Mouse (Mus musculus) heart, adult 8-10 months (tissue): ENCODE measurements around the gene Wipf2. TPM values are rescaled to one million over a fixed set of nuclear protein-coding genes. Genes with fewer than 3 reads are reported as not detected.

ENCODE experiments used
- DNase-seq: peaks from one replicate; pipeline ENCODE4 v3.0.0; 2022; ENCODE audit warnings: low spot score
- total RNA-seq, 4 experiments: library from RNA; stranded (reverse); gene quantifications; 2 replicates each; pipeline ENCODE4 v1.2.4; 2022

Gene Wipf2
- total RNA-seq, 4 experiments from 2014 or later: 9.4 to 12.6 (median 11.5) TPM

DNA sequence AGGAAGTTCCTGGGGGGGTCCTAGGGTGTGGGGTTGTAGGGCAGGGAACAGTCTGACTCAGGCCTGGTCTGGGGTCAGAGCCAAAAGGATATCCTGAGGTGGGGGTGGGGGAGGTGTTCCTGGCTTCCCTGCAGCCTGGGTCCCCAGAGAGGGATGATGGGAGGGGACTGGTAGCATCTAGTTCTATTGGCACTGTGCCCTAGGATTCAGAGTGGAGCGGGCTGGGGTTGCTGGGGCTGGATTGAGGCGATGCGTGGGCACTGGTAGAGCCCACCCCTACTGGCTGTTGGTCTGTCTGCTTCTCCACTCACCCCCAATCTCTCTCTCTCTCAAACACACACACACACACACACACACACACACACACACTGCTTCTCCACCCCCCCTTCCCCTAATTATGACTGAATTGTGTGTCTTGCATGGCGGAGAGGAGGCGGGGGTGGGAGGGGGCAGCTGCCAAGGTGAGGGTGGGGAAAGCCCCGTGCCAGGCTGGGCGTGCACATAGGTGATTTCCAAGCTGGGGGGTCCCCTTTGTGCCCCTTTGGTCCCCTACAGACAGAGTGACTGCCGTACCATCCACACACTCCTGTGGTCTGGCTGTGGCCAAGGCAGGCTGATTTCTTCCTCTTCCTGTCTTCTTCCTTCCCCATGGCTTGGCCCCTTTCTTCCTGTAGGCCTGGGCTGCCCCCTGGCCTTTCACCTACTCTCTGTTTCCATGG is 79.6 kb downstream of the Wipf2 start:
- peak; percentile 88 for DNase-seq

DNA sequence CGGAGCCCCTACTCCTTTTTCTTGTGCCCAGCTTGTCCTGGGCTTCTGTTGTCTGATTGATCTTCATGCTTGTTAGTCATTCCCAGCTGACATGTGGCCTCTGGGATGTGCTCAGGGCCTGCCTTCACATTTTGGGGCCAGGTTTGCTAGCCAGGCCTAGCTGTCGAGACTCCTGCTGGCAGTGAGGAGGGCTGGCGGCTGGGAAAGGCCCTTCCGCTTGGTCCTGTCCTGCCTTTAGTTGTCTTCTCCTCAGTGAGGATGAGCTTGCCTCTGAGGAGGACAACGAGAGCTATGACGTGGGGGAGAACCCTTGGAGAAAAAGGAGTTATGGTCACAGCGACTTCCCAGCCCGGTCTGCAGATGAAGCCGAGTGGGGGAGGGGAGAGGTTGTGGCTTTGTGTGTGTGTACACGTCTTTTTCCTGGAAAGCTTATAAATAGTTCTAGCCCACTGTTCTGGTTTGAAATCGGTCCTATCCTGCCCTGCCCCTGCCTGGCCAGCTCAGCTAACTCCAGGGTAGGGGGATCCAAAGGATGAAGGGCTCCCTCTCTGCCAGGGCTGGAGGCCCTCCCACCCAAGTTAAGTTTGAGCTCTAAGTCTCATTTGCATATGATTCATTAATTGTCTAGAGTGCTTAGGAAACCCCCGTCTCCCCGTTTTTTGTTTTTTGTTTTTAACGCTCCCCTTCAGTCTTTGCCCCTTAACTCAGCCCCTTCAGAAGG is 80.5 kb downstream of the Wipf2 start:
- no peak for DNase-seq

DNA sequence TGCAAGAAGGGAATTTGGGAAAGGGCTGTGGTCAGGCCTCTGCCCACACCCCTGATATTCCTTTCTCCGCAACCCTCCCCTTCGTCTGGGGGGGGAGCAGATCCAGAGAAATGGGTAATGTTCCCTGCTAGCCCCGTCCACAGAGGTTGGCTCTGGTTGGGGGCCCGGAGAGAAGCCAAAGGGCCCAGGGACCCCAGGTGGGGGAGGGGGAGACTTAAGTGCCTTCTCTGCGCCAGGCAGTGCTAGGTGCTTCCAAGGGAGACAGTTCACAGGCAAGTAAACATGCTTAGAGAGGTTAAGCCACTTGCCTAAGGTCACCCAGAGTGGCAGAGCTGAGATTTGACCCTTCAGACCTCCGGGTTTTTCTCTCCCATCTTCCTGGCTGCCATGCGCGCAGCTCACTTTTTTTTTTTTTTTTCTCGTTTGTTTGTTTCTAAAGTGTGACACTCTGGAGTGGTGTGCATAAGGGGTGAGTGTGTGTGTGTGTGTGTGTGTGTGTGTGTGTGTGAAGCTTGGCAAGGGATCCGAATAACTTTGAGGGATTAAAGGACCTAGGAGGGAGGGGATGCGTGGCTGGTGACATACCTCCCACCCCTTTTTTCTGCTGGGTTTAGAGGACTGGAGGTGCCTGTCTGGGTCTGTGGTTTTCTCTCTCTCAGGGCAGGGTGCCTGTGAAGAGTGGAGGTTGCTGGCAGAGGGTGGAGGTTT is 81.6 kb downstream of the Wipf2 start:
- DNase-seq: no peak

DNA sequence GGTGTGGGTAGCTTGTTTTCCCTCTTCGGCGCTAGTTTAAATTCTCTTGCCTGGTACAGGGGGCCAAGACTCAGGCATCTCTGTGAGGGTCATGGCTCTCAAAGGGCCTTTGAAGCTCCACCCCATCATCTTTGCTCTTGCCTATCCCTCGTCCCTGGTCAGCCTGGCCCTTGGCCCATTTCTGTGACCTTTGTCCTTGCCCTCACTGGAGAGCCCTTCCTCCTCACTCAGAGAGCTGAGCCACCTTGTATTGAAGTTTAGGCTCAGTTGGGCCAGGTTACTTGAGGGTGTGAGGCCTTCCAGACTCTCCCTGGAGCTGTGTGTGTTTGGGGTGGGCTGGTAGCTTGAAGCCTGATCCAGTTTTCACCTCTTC is 82.2 kb downstream of the Wipf2 start:
- DNase-seq: no peak

DNA sequence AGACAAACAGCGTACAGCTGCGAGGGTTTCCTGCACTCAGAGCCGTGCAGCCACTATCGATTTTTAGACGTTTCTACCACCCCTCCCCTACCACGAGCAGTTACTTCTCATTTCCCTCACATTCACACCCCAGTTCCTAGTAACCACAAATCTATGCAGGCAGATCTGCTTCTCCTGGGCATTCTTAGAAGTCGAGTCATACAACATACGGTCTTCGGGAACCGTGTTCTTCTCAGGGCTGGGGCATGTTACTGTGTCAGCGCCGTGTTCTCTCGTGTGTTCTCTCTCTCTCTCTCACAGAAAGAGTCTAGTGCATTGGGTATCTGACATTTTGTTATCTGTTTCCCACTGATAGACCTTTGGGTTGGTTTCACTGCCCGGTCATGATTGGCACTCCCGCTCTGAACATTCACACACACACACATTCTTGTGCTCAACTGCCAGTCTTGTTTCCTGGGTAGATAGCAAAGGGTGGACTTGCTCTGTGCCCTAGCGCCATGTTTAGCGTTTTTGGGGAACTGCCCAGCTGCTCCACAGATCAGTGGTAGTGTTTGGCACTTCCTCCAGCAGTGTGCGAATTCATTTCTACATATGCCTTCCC is 84.6 kb downstream of the Wipf2 start:
- no peak for DNase-seq

DNA sequence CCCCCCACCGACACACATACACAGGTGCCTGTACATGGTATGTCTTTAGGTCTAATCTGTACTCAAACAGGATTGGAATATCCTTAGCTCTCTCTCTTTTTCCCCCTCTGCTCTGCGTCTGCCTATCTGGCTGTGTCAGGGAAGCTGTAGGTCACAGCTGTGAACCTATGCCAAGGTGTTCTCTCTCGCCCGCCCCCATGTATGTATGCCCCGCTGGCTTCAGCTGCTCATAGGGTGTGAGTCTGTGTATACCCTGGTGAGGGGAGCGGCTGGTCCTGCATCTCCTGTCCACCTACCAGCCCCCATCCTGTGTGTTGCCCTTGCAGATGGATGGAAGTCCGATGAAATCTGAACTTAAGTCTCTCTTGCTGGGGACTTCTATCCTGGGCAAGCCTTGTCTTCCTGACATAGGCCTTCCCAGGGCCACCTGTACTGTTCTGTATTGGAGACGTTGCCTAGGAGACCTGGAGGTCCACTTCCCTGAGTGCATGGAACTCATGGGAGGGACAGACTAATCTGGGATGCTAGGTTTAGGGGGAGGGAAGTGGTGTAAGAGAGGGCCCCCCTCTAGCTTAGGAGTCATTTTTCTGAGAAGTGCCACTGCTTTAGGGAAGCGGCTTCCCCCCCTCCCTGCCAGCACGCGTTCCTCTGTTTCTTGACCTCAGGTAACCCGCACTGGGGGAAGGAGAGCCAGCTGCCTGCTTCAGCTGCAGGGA is 86.0 kb downstream of the Wipf2 start:
- no peak for DNase-seq

DNA sequence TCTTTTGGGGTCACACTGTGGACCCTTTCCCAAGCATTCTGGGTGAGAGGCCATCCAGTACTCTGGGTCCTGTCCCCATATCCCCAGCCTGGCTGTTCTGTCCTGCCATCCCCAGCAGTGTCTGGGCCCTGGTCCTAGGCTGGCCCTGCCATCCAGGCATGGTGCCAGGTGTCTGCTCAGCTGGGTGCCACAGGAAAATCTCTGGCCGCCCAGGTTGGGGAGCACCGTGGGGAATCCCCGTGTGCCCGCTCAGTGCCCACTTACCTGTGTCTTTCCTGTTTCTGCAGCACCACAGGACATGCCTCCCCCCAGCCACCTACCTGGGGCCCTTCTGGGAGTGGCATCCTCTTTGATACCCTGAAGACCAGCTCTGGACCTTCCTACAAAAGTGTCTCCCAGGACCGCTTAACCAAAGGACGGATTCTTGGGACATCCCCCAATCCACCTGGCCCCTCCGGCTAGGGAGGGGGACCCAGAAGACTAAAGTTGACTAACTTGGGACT is 86.6 kb downstream of the Wipf2 start:
- DNase-seq: no peak

DNA sequence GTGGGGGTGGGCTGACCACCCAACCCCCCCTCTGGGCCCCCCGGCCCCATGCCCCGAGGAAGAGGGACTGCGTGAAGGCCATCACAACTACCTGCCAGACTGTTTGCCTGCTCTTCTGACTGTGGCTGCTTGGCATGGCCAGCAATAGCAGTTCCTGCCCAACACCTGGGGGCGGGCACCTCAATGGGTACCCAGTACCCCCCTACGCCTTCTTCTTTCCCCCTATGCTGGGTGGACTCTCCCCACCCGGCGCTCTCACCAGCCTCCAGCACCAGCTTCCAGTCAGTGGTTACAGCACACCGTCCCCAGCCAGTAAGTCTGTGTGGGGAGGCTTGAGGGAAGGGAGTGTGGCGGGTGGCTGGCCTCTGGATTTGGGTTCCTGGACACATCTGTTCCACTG is 87.0 kb downstream of the Wipf2 start:
- DNase-seq: no peak

DNA sequence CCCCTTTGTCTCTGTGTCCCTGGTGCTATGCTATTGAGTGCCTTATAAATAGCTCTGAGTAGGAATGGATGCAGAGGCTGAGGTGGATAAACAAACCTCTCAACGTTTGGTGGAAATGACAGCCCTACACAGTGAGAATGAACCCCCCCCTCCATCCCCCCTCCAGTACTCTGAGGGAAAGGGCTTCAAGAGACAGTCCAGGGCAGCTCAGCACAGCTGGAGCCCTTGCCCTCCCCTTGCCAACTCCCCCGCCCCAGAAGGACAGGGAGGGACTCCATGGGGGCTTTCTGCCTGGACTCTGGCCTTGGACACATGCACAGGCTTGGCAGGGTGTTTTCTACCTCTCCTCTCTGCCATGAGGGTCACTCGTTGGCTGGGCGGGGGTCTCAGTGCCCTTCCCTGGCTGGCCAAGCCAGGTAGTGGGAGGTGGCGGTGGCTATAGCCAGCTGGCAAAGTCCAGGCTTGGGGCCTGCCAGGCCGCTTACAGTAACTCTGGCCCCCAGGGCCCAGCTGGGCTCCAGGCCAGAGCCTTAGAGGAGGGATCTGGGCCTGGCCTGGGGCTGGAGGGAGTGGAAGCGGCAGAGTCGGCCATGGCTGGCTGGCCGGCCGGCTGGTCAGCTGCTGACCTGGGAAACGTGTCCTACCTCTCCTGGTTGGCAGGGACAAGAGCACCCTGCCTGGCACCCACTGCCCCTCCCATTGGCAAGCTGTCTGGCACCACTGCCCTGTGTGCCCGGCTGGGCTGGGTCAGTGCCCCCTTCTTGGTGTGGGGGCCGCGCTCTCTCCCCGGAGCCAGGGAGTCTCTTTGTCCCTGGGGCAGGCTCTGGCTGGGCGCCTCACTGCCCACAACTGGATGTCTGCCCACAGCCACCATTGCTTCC is 87.8 kb downstream of the Wipf2 start:
- peak; percentile 90 for DNase-seq

DNA sequence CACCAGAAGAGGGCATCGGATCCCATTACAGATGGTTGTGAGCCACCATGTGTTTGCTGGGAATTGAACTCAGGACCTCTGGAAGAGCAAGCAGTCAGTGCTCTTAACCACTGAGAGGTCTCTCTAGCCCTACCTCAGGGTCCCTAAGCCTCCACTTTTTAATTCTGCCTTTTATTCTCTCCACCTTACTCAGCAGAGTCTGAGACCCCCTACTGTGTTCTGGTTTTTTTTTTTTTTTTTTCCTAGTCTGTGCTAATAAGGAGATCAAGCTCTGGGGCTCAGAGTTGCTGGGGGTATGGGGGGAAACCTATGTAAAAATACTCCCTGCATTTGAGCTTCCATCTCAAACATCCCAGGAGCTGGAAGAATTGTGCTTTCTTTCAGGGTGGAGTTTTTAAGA is 88.7 kb downstream of the Wipf2 start:
- no peak for DNase-seq

DNA sequence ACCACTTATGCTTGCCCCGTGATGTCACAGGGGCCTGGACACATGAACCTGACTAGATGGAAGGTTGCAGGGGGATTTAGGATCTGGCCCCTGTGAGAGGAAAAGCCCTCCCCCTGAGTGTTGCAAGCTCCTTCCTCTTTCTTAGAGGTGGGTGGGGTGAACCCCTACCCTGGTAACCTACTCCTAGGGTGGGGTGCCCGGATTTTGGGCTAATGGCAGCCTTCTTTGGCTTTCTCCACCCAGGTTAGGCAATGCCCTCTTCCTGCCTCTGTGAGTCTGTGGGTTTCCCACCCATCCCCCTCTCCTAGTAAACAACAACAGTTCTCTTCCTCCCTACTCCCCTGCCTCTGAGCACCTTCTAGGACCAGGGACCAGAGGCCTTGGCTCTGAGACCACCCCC is 89.3 kb downstream of the Wipf2 start:
- no peak for DNase-seq

DNA sequence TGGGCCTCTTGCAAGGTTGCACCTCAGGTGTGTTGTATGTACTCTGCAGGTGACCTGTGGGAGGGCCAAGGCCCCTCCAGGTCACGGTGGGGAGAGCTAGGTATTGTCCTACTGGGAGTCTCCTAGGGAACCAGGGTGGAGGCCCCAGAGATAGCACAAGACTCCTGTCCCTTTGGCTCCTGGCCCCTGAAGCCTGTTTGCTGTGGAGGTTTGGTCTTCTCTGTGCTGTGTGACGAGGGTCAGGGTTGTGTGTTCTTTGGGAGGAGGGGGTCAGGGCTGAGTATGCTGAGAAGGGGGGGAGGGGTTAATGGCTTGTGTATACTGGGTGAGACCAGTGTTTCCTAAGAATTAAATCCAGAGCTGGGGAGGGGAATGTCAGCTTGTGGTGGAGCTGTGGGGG is 89.9 kb downstream of the Wipf2 start:
- no peak for DNase-seq

DNA sequence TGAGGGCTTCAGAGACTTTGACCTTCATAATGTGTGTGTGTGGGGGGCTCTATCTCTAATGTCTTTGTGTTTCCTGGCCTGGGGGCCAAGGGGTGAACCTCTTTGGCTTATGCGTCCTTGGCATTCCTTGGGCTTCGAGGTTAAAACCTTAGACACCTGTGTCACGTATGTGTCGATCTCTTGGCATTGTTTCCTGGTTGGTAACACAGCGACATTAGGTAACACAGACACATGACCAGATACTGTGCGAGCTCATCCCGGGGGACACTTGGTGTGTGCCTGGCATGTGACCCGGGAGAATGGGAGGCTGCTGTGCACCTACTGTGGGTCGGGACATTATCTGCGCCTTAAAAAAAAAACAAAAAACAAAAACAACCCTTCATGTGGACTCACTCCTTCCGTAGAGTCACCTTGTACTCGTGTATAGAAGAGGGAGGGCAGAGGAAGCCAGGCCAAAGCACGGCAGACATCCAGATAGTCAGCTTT is 90.4 kb downstream of the Wipf2 start:
- no peak for DNase-seq

DNA sequence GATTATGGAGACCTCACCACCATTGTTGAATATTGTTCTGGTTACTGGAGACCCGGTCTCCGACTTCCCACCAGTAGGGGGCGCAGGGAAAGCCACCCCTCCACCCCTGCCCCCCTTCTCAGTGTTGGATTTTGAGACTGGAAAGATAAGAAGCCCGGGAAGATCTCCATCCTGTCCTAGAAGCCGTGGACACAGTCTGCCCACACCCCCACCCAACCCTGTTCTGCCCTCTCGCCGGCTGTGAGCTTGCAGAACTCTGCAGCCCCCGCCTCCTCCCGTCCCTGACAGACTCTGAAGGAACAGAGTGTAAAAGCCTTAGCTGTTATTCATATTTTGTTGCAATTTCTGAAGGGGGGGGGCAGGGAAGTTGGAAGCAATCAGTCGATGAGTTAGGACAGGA is 90.9 kb downstream of the Wipf2 start:
- peak; percentile 72 for DNase-seq

Other genes starting within 250 kb of the Wipf2 start
- 10 to 100 TPM in 1 of 4 experiments, 1 to 10 TPM in 3; 4.8 to 12.3 (median 7.9) TPM for gene Gm12355, start 238.0 kb upstream of the Wipf2 start, total RNA-seq
- 1 to 10 TPM; 1.6 to 3.4 (median 2.8) TPM for gene Gsdma3, start 237.3 kb upstream of the Wipf2 start, total RNA-seq
- under 1 TPM in 1 of 4 experiments, not detected in 3; 0.25 TPM for gene Gsdma2, start 216.9 kb upstream of the Wipf2 start, total RNA-seq
- gene Gsdma, start 199.3 kb upstream of the Wipf2 start, total RNA-seq: under 1 TPM in 2 of 4 experiments, not detected in 2; 0.14 to 0.16 TPM
- 100 to 1,000 TPM in 1 of 4 experiments, 10 to 100 TPM in 3; 95.0 to 106 (median 99.1) TPM for gene Psmd3, start 181.1 kb upstream of the Wipf2 start, total RNA-seq
- gene Csf3, start 162.4 kb upstream of the Wipf2 start, total RNA-seq: not detected
- gene Med24, start 134.2 kb upstream of the Wipf2 start, total RNA-seq: 10 to 100 TPM; 44.4 to 49.9 (median 46.8) TPM
- 10 to 100 TPM; 92.5 to 98.4 (median 95.1) TPM for gene Thra, start 123.0 kb upstream of the Wipf2 start, total RNA-seq
- gene Nr1d1, start 88.3 kb upstream of the Wipf2 start, total RNA-seq: 100 to 1,000 TPM in 2 of 4 experiments, 10 to 100 TPM in 2; 81.4 to 121 (median 101) TPM
- gene Msl1, start 68.1 kb upstream of the Wipf2 start, total RNA-seq: 10 to 100 TPM; 72.1 to 84.3 (median 78.7) TPM
- gene Casc3, start 58.7 kb upstream of the Wipf2 start, total RNA-seq: 10 to 100 TPM; 16.0 to 20.9 (median 17.8) TPM
- gene Rapgefl1, start 26.9 kb upstream of the Wipf2 start, total RNA-seq: 1 to 10 TPM in 1 of 4 experiments, under 1 TPM in 3; 0.38 to 1.1 (median 0.76) TPM
- gene Cdc6, start 44.2 kb downstream of the Wipf2 start, total RNA-seq: under 1 TPM; 0.16 to 0.49 (median 0.25) TPM
- 10 to 100 TPM; 10.8 to 13.5 (median 11.9) TPM for gene Rara, start 64.2 kb downstream of the Wipf2 start, total RNA-seq
- under 1 TPM in 1 of 4 experiments, not detected in 3; 0.44 TPM for gene Gjd3, start 119.4 kb downstream of the Wipf2 start, total RNA-seq
- gene Top2a, start 160.6 kb downstream of the Wipf2 start, total RNA-seq: 1 to 10 TPM in 2 of 4 experiments, under 1 TPM in 2; 0.41 to 3.2 (median 0.94) TPM
- 10 to 100 TPM; 79.9 to 86.6 (median 84.1) TPM for gene Igfbp4, start 177.6 kb downstream of the Wipf2 start, total RNA-seq
- under 1 TPM; 0.06 to 0.43 (median 0.16) TPM for gene Tns4, start 225.7 kb downstream of the Wipf2 start, total RNA-seq